Mouse (Mus musculus): ENCODE data around the gene Ttc19.
"Not testable (repeated sequence)": the region's sequence is repeated elsewhere in the genome, so short reads cannot be mapped to it uniquely, and the experiment has no call there.

Gene Ttc19

GRCm38 (mm10) chr11:62285020-62285419 is 3.7 kb downstream of the Ttc19 start:
- no peak for DNase-seq

GRCm38 (mm10) chr11:62287700-62288099 is 6.4 kb downstream of the Ttc19 start:
- DNase-seq = no peak

GRCm38 (mm10) chr11:62294121-62294520 is 12.8 kb downstream of the Ttc19 start:
- DNase-seq = no peak

- DNase-seq = no peak
Observed at GRCm38 (mm10) chr11:62298883-62299282, 17.6 kb downstream of the Ttc19 start.

GRCm38 (mm10) chr11:62305866-62306265 is 24.6 kb downstream of the Ttc19 start:
- DNase-seq = no peak

- no peak for DNase-seq
Observed at GRCm38 (mm10) chr11:62309296-62309695, 28.0 kb downstream of the Ttc19 start.

- DNase-seq = no peak
Observed at GRCm38 (mm10) chr11:62314984-62315383, 33.7 kb downstream of the Ttc19 start.

GRCm38 (mm10) chr11:62317746-62318145 is 36.5 kb downstream of the Ttc19 start:
- DNase-seq = no peak

GRCm38 (mm10) chr11:62320097-62320496 is 38.8 kb downstream of the Ttc19 start:
- no peak for DNase-seq

GRCm38 (mm10) chr11:62323659-62324058 is 42.4 kb downstream of the Ttc19 start:
- no peak for DNase-seq

GRCm38 (mm10) chr11:62331141-62331540 is 49.9 kb downstream of the Ttc19 start:
- DNase-seq = no peak

GRCm38 (mm10) chr11:62332228-62332627 is 51.0 kb downstream of the Ttc19 start:
- no peak for DNase-seq

GRCm38 (mm10) chr11:62343002-62343401 is 61.7 kb downstream of the Ttc19 start:
- DNase-seq = no peak

- DNase-seq = no peak
Observed at GRCm38 (mm10) chr11:62351948-62352347, 70.7 kb downstream of the Ttc19 start.

GRCm38 (mm10) chr11:62355216-62355615 is 73.9 kb downstream of the Ttc19 start:
- DNase-seq = no peak

- DNase-seq = no peak
Observed at GRCm38 (mm10) chr11:62366879-62367278, 85.6 kb downstream of the Ttc19 start.

- no peak for DNase-seq
Observed at GRCm38 (mm10) chr11:62369924-62370323, 88.7 kb downstream of the Ttc19 start.

- no peak for DNase-seq
Observed at GRCm38 (mm10) chr11:62371776-62372175, 90.5 kb downstream of the Ttc19 start.

- not testable (repeated sequence) for DNase-seq
Observed at GRCm38 (mm10) chr11:62377202-62377851, 96.1 kb downstream of the Ttc19 start.
